Mouse (Mus musculus) cerebellum, adult 9-10 months (tissue): ENCODE data around the gene Slc1a2.
A peak's percentile ranks its signal among the peaks of the same experiment; 100 is the strongest.

ENCODE experiments used
- DNase-seq: peaks from one replicate; pipeline ENCODE4 v3.0.0; 2022

Gene Slc1a2

GRCm38 (mm10) chr2:102658163-102658660 lies at the start of gene Slc1a2:
TSS of gene Slc1a2 (plus strand) at chr2:102658659.
- peak; percentile 60 for DNase-seq

GRCm38 (mm10) chr2:102610485-102610884 lies 48.0 kb upstream of the Slc1a2 start:
- no peak for DNase-seq

GRCm38 (mm10) chr2:102616637-102617036 lies 41.8 kb upstream of the Slc1a2 start:
- no peak for DNase-seq

GRCm38 (mm10) chr2:102620744-102621429 lies 37.6 kb upstream of the Slc1a2 start:
- DNase-seq = peak; percentile 24

- DNase-seq = no peak
Measured at GRCm38 (mm10) chr2:102622176-102622575, 36.3 kb upstream of the Slc1a2 start.

- no peak for DNase-seq
Measured at GRCm38 (mm10) chr2:102622943-102623342, 35.5 kb upstream of the Slc1a2 start.

- DNase-seq = no peak
Measured at GRCm38 (mm10) chr2:102624538-102624937, 33.9 kb upstream of the Slc1a2 start.

- DNase-seq = no peak
Measured at GRCm38 (mm10) chr2:102632361-102632760, 26.1 kb upstream of the Slc1a2 start.

- no peak for DNase-seq
Measured at GRCm38 (mm10) chr2:102634010-102634409, 24.4 kb upstream of the Slc1a2 start.

GRCm38 (mm10) chr2:102635523-102636060 lies 22.9 kb upstream of the Slc1a2 start:
- no peak for DNase-seq

- DNase-seq = no peak
Measured at GRCm38 (mm10) chr2:102636116-102636600, 22.3 kb upstream of the Slc1a2 start.

GRCm38 (mm10) chr2:102638140-102638539 lies 20.3 kb upstream of the Slc1a2 start:
- no peak for DNase-seq

GRCm38 (mm10) chr2:102638690-102639089 lies 19.8 kb upstream of the Slc1a2 start:
- DNase-seq = no peak

- DNase-seq = peak; percentile 22
Measured at GRCm38 (mm10) chr2:102648845-102649500, 9.5 kb upstream of the Slc1a2 start.

- no peak for DNase-seq
Measured at GRCm38 (mm10) chr2:102650322-102650721, 8.1 kb upstream of the Slc1a2 start.

- no peak for DNase-seq
Measured at GRCm38 (mm10) chr2:102655966-102656725, 2.3 kb upstream of the Slc1a2 start.

GRCm38 (mm10) chr2:102657726-102658125 lies 733 bp upstream of the Slc1a2 start:
- DNase-seq = peak; percentile 44

- DNase-seq = peak; percentile 77
Measured at GRCm38 (mm10) chr2:102658661-102659520, 432 bp downstream of the Slc1a2 start.

- DNase-seq = no peak
Measured at GRCm38 (mm10) chr2:102659521-102659830, 1.0 kb downstream of the Slc1a2 start.

- DNase-seq = no peak
Measured at GRCm38 (mm10) chr2:102661052-102661451, 2.6 kb downstream of the Slc1a2 start.

GRCm38 (mm10) chr2:102662911-102663310 lies 4.5 kb downstream of the Slc1a2 start:
- no peak for DNase-seq

GRCm38 (mm10) chr2:102663339-102663738 lies 4.9 kb downstream of the Slc1a2 start:
- DNase-seq = no peak
